Mouse (Mus musculus) megakaryocyte, embryonic 14.5 days (primary cell): Measurements from ENCODE around the gene Slc25a39. TPM values are rescaled to one million over a fixed set of nuclear protein-coding genes. Genes with fewer than 3 reads are reported as not detected.

Experiments
- H3K27me3 ChIP-seq: replicated peaks from 2 replicates; pipeline ENCODE3; 2012; ENCODE audit warnings: inconsistent platforms
- H3K36me3 ChIP-seq: replicated peaks from 2 replicates; pipeline ENCODE3; 2012; ENCODE audit warnings: low read length, inconsistent platforms, mixed read lengths
- H3K4me1 ChIP-seq: 2 replicates; pipeline ENCODE4 v1.6.1; 2012; ENCODE audit warnings: inconsistent platforms
- H3K4me3 ChIP-seq: replicated peaks from 2 replicates; pipeline ENCODE3; 2012; ENCODE audit warnings: moderate library complexity, mild to moderate bottlenecking, inconsistent platforms
- H3K9me3 ChIP-seq: 2 replicates; pipeline ENCODE4 v1.6.1; 2012; ENCODE audit warnings: inconsistent platforms
- FLI1 ChIP-seq: IDR thresholded peaks from 2 replicates; pipeline ENCODE4 v1.6.1; 2012; ENCODE audit warnings: low read length, inconsistent platforms, mixed read lengths
- GATA1 ChIP-seq: IDR thresholded peaks from 3 replicates; pipeline ENCODE4 v1.6.1; 2012; ENCODE audit warnings: mixed read lengths, low read length, inconsistent platforms, borderline replicate concordance
- polyA plus RNA-seq: library from polyadenylated mRNA; stranded (reverse); fragments of >175 nt; gene quantifications from 2 replicates; pipeline ENCODE4 v1.2.3, GENCODE M21; 2012; ENCODE audit warnings: low replicate concordance; ENCODE audit not compliant: insufficient read depth

Slc25a39 gene
- polyA plus RNA-seq, 1 experiment, result 164 TPM

DNA sequence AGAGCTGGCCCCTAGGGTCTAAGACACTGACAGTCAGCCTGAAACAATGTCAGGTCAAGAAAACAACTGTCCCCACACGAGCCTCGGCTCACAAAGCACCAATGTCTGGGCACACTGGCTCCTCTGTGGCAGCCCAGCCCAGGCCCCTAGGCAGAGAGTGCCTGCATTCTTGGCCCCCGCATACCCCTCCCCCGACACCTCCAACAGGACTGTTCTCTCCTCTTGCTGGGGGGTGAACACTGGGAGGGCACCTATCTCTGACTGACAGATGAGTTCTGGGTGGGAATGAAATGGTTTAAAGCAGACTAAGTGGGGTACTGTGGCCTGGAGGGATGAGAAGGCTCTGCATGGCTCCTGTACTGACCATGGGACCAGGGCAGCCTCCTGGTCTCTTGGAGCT is 42.0 kb downstream of the Slc25a39 start:
- no peak for TF ChIP-seq GATA1
- TF ChIP-seq FLI1, result no peak
- Histone ChIP-seq H3K4me1 (peaks cover 4% of the 10 kb centered on the region; the same call in 1 of the 2 replicates), H3K9me3 (no peaks in the 10 kb centered on the region), H3K27me3 (peaks cover 88% of the 10 kb centered on the region), H3K36me3 (no peaks in the 10 kb centered on the region), H3K4me3 (no peak overlapping the region)

DNA sequence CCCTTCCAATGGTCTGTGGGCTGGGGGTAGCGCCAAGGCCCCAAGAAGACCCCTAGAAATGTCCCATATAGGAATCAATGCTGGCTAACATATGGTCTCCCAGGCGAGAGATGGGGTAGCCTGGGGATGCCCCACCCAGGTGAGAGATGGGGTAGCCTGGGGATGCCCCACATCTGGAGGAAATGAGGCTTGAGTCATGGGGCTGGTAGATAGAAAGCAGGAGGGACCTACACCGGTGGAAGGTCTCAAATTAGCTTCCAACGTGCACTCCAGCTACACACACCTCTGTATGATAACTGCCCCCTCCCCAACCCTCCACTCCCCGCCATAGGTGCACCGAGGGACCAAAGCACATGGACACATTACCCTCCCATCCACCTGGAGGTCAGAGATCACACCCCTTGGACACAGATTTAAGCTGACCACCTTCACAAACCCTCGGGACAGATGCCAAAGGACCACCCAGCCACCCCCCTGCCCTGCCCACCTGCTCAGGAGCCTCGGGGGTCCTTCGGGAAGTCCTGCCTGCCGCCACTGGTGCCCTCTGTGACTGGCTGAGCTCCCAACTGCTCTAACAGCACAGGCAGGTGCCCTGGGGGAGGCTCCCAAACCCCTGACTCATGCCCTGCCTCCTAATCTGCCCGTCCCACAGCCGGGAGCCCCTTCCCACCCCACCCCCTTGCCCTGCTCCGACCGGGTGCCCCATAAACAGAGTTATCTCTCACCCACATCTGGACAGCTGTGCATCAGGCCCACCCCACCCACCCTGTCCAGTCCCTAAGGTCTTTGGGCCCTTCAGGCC is 43.0 kb downstream of the Slc25a39 start:
- Histone ChIP-seq H3K9me3 (no peaks in the 10 kb centered on the region), H3K4me3 (no peak overlapping the region), H3K36me3 (no peaks in the 10 kb centered on the region), H3K4me1 (peaks cover 4% of the 10 kb centered on the region; the same call in 1 of the 2 replicates), H3K27me3 (peaks cover 89% of the 10 kb centered on the region)
- no peak for TF ChIP-seq GATA1
- TF ChIP-seq FLI1, result no peak

DNA sequence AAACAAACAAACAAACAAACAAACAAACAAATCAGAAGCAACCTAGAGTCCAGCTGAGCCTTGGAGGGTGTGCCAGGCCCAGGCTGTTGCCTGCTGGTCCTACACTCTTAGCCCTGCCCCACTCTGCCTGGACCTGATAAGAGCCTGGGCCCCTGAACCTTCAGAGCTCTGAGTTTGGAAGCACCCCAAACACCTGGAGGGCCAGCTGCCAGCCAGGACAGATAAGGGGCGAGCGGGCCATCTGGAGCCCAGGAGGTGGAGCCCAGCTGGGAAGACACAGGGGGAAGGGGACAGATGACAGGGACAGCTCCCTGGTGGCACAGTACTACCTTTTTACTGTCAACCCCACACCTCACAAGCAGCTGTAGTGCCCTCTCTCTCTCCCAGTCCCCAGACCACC is 44.1 kb downstream of the Slc25a39 start:
- no peak overlapping the region for H3K4me3 ChIP-seq
- peaks cover 4% of the 10 kb centered on the region; the same call in 1 of the 2 replicates for H3K4me1 ChIP-seq
- no peaks in the 10 kb centered on the region for H3K36me3 ChIP-seq
- TF ChIP-seq FLI1 (no peak), GATA1 (no peak)
- H3K9me3 ChIP-seq, result no peaks in the 10 kb centered on the region
- H3K27me3 ChIP-seq, result peaks cover 89% of the 10 kb centered on the region

- no peaks in the 10 kb centered on the region for H3K9me3 ChIP-seq
- H3K4me1 ChIP-seq, result no peaks in the 10 kb centered on the region
- no peak overlapping the region for H3K4me3 ChIP-seq
- no peaks in the 10 kb centered on the region for H3K36me3 ChIP-seq
- H3K27me3 ChIP-seq, result peaks cover 94% of the 10 kb centered on the region
- no peak for TF ChIP-seq GATA1
Measured at GRCm38 (mm10) chr11:102361776-102362495, 45.8 kb downstream of the Slc25a39 start.

DNA sequence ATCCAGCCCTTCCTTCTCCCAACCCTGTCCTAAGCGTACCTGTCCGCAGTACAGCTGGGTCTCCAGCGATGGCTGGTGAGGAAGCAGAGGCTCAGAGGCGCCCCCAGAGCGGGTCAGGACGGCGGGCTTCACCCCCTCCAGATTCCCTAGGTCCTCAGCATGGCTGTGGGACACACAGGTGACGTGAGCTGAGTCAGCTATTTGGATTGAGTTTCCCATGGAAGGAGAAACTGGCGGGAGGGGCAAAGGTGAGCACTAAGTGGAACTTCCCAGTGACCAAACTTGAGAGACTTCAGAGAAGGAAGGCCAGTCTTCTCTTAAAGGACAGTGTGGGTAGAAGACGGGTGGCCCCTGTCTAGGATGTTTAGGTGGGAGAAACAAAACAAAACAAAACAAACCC is 49.4 kb downstream of the Slc25a39 start:
- Histone ChIP-seq H3K27me3 (peaks cover 90% of the 10 kb centered on the region), H3K4me1 (no peaks in the 10 kb centered on the region), H3K36me3 (no peaks in the 10 kb centered on the region), H3K4me3 (no peak overlapping the region), H3K9me3 (no peaks in the 10 kb centered on the region)
- TF ChIP-seq FLI1 (no peak), GATA1 (no peak)

DNA sequence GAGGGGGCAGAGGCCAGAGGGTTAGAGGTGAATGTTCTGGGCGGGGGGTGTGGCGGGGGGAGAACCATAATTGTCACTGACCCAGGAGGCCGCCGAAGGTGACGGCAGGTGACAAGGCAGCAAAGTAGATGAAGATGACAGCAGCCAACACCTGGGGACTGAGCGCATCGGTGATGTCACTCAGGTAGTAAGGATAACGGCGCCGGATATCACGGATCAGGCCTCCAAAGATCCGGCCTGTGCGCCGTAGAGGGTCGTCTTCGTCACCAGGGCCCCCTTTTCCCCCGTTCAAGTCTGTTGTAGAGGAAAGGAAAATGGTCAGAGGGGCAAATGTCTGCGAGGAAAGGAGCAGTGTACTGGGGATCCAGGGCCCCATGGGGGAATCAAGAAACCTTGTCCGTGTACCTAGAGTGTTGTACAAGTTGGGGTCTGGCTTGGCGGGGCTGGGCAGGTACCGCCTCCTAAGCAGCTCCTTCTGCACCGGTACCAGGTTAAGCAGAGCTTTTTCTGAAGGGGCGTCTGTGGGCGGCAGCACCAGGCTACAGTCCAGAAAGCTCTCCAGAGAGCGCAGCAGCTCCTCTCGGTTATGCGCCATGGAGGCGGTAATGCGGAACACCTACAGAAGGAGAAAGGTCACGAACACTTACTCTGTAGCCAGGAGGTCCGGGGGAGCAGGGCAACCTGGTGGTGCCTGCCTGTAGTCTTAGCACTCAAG is 51.0 kb downstream of the Slc25a39 start:
- Histone ChIP-seq H3K27me3 (peaks cover 91% of the 10 kb centered on the region), H3K4me1 (no peaks in the 10 kb centered on the region), H3K9me3 (no peaks in the 10 kb centered on the region), H3K36me3 (no peaks in the 10 kb centered on the region), H3K4me3 (no peak overlapping the region)
- TF ChIP-seq GATA1 (no peak), FLI1 (no peak)

- no peak overlapping the region for H3K4me3 ChIP-seq
- H3K36me3 ChIP-seq, result no peaks in the 10 kb centered on the region
- TF ChIP-seq GATA1 (no peak), FLI1 (no peak)
- no peaks in the 10 kb centered on the region; the same call in 1 of the 2 replicates for H3K4me1 ChIP-seq
- H3K9me3 ChIP-seq, result no peaks in the 10 kb centered on the region
- peaks cover 90% of the 10 kb centered on the region for H3K27me3 ChIP-seq
Measured at GRCm38 (mm10) chr11:102356190-102356589, 51.6 kb downstream of the Slc25a39 start.

GRCm38 (mm10) chr11:102355501-102355900 is 52.2 kb downstream of the Slc25a39 start:
- no peak overlapping the region for H3K4me3 ChIP-seq
- peaks cover 90% of the 10 kb centered on the region for H3K27me3 ChIP-seq
- H3K4me1 ChIP-seq, result no peaks in the 10 kb centered on the region; the same call in 1 of the 2 replicates
- no peaks in the 10 kb centered on the region for H3K36me3 ChIP-seq
- TF ChIP-seq FLI1 (no peak), GATA1 (no peak)
- H3K9me3 ChIP-seq, result no peaks in the 10 kb centered on the region

DNA sequence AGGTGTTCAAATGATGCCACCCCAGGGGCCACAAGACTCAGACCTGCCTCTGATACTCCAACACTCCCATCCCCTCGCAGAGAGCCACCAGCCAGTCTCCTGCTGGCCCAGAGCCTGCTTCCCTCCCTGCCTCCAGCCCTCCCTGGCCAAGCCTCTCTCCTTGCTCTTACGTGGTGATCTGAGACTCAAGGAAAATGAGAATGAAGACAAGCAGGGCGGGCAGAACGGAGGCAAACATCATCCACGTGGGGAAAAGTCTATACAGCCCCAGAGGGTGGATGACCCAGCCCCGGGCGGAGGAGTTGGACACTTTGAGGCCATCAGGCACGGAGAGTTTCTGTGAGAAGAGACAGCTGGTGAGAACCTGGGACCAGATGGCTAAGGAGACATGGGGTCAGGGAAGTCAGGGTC is 54.7 kb downstream of the Slc25a39 start:
- TF ChIP-seq GATA1 (no peak), FLI1 (no peak)
- Histone ChIP-seq H3K4me3 (no peak overlapping the region), H3K36me3 (no peaks in the 10 kb centered on the region), H3K9me3 (no peaks in the 10 kb centered on the region), H3K4me1 (no peaks in the 10 kb centered on the region; the same call in 1 of the 2 replicates), H3K27me3 (peaks cover 86% of the 10 kb centered on the region)

Other genes starting within 250 kb of the Slc25a39 start
- 36.7 and 120 TPM in 2 replicates for gene Lsm12, start 222.7 kb downstream of the Slc25a39 start, polyA plus RNA-seq
- 32.9 and 73.3 TPM in 2 replicates for gene G6pc3, start 218.3 kb downstream of the Slc25a39 start, polyA plus RNA-seq
- gene Hdac5, start 177.8 kb downstream of the Slc25a39 start, polyA plus RNA-seq, result 384 and 644 TPM in 2 replicates
- 2.6 and 4.2 TPM in 2 replicates for gene BC030867, start 159.1 kb downstream of the Slc25a39 start, polyA plus RNA-seq
- gene Asb16, start 139.2 kb downstream of the Slc25a39 start, polyA plus RNA-seq, result not detected in 2 replicates
- 46.7 and 48.3 TPM in 2 replicates for gene Tmub2, start 123.0 kb downstream of the Slc25a39 start, polyA plus RNA-seq
- gene Atxn7l3, start 111.3 kb downstream of the Slc25a39 start, polyA plus RNA-seq, result 64.8 and 80.0 TPM in 2 replicates
- 46.9 and 85.8 TPM in 2 replicates for gene Ubtf, start 88.2 kb downstream of the Slc25a39 start, polyA plus RNA-seq
- gene Slc4a1, start 41.7 kb downstream of the Slc25a39 start, polyA plus RNA-seq, result 0.13 and 2.8 TPM in 2 replicates
- gene Rundc3a, start 14.5 kb downstream of the Slc25a39 start, polyA plus RNA-seq, result 3.8 and 6.6 TPM in 2 replicates
- gene Grn, start 22.4 kb upstream of the Slc25a39 start, polyA plus RNA-seq, result 44.1 and 152 TPM in 2 replicates
- gene Fam171a2, start 39.7 kb upstream of the Slc25a39 start, polyA plus RNA-seq, result 1.7 and 1.8 TPM in 2 replicates
- gene Itga2b, start 62.2 kb upstream of the Slc25a39 start, polyA plus RNA-seq, result 3,342 and 4,614 TPM in 2 replicates
- 5.7 and 12.6 TPM in 2 replicates for gene Gpatch8, start 148.4 kb upstream of the Slc25a39 start, polyA plus RNA-seq
- not detected in 2 replicates for gene Gm11627, start 171.5 kb upstream of the Slc25a39 start, polyA plus RNA-seq
- 1.2 and 3.1 TPM in 2 replicates for gene Fzd2, start 196.4 kb upstream of the Slc25a39 start, polyA plus RNA-seq